Mouse (Mus musculus) ovary, postnatal 14 days (tissue): ENCODE data around the gene Vps53.

Experiments
- DNase-seq: peaks from one replicate; pipeline ENCODE4 v3.0.0; 2022; ENCODE audit warnings: low spot score

Gene Vps53

GRCm38 (mm10) chr11:76167079-76167765, 12.2 kb downstream of the Vps53 start:
- DNase-seq: peak; percentile 76

DNA sequence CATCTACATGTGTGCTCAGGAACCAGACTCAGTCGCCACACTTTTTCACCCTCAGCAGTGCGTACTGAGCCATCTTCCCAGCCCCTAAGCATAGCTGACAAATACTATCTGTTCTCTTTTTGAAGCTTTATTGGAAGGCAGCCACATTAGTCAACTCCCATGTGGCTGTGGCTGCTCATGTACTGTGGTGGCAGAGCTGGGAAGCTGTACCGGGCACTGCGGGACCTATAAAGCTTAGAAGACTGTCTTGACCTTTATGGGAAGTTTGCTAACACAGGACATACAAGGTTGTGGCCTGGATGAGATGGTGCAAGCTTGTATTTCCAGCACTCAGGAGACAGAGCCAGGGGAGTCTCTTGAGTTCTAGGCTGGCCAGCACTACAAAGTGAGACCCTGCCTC, 12.8 kb downstream of the Vps53 start:
- DNase-seq: no peak

GRCm38 (mm10) chr11:76160251-76160650, 19.2 kb downstream of the Vps53 start:
- DNase-seq: no peak

DNA sequence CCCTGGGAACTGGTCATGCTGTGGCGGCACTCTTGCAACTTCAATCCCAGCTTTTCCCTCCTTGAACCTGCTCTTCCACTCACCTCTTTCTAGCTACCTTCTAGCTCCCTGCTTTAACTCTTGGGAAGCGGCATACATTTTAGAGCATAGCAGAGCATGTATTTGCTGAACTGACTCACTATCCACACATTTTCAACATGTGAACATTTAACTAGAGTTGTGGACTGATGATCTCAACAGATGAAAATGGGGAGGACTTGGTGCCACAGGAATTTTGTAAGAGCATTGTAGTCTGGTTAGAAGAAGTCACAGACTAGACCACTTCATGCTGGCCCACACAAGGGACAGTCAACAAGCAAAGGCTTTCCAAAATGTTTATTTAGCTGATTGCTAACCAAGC, 21.1 kb downstream of the Vps53 start:
- DNase-seq: no peak

- no peak for DNase-seq
Observed at GRCm38 (mm10) chr11:76154861-76155260, 24.6 kb downstream of the Vps53 start.

GRCm38 (mm10) chr11:76154200-76154599, 25.2 kb downstream of the Vps53 start:
- DNase-seq: no peak

GRCm38 (mm10) chr11:76153236-76153951, 26.1 kb downstream of the Vps53 start:
- DNase-seq: no peak

DNA sequence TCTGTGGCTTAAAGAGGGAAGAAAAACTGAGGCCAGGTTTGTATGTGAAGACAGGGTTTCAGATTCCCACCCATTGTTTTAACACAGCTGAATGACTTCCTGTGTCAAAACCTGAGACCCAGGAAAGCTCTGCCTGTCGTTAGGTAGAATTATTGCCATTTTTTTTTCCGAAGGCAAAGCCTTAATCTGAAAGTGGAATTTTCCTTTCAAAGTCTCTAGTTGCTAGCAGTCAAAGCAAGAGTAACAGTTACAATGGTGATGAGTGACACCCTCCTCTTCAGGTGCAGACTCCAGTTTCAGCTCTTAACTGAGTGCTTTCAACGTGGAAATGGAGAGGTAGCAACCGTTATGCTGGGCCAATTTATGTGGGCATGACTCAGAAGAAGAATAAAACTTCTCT, 28.5 kb downstream of the Vps53 start:
- no peak for DNase-seq

GRCm38 (mm10) chr11:76148055-76149008, 31.1 kb downstream of the Vps53 start:
- DNase-seq: no peak

- DNase-seq: no peak
Observed at GRCm38 (mm10) chr11:76146187-76147010, 33.0 kb downstream of the Vps53 start.

GRCm38 (mm10) chr11:76145169-76145568, 34.3 kb downstream of the Vps53 start:
- DNase-seq: no peak

GRCm38 (mm10) chr11:76144386-76144785, 35.1 kb downstream of the Vps53 start:
- DNase-seq: no peak

DNA sequence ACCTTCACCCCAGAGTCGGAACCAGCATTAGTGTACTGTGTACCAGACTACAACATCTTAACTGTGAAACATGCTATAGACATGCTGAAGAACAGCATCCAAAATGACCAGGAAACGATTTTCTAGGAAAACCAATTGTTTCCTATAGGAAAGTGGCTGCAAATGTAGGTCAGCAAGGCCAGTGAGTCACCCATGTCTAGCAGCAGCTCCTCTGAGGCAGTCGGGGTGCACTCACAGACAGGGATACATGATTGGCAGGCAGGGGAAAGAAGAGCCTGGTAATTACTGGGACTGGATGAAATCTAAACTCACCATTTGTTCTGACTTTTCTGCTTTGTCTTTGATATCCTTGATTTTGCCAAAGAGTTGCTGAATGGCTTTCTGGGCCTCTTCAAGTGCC, 41.5 kb downstream of the Vps53 start:
- no peak for DNase-seq

DNA sequence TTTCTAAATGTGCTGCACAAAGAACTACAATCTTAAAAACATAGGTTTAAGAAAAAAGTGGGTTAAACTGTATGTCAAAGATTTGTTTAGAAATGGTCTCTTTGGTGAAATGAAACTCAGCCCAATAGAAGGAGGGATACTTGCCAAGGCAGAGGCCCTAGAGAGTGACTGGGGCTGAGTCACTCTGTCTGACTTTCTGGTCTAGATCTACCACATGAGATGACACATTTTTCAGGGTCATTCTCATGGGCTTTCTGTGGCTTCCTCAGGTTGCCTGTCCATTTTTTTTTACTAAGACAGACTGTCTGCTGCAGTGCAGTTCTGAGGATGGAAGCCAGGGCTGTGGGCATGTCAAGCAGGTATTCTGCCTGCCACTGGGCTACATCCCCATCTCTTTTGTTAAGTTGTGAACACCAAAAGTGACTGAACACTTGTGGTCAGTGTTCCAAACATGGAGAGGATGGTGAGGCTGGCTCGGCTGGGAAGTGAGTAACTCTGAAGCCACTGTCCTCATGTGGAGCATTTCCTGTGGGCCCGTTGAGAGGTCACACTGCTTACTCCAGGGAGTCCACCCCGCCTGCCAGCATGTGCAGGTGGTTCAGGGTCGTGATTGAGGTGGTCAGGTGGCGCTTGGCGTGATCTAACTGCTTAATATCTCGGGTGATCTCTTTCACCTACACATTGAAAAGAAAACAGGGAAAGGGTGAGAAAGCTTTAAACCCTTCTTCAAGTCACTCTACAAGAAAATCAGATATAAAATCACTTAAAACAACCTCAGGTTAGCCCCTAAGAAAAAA, 43.6 kb downstream of the Vps53 start:
- DNase-seq: no peak

GRCm38 (mm10) chr11:76130859-76131258, 48.6 kb downstream of the Vps53 start:
- no peak for DNase-seq

- no peak for DNase-seq
Observed at GRCm38 (mm10) chr11:76125386-76125785, 54.1 kb downstream of the Vps53 start.

DNA sequence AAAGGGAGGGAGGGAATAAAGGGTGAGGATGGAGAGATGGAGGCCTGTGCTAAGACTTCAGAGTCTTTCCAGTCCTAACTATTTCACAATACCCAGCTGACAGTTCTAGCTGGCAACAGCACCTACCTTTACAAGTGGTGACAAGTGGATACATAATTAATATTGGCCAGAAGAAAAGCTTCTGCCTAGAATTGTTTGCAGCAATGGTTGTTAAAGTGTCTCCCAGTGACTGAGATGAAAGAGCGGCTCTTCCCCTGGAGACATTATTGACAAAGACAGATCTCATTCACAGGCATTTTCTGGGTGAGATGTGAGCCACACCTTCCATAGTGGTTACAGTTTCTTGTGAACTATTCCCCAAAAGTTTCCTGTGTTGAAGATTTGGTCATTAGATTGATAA, 55.9 kb downstream of the Vps53 start:
- DNase-seq: no peak

DNA sequence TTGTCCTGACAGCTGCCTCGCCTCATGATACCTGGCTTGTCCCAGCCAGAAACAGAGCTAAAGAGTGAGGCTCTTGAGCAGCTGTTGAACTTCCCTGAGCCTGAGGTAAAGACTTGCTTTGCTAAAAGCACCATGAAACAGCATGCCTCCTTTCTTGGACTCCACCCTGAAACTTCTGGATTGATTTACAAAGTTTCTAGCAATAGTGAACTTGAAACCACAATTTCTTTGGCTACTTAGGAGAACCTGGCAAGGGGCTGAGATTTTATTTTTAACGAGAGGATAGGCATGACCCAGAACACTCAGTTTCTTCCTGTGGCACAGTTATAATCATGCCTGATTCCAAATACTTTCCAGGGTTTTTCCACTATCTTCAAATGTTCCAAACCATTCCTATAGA, 56.9 kb downstream of the Vps53 start:
- DNase-seq: no peak

DNA sequence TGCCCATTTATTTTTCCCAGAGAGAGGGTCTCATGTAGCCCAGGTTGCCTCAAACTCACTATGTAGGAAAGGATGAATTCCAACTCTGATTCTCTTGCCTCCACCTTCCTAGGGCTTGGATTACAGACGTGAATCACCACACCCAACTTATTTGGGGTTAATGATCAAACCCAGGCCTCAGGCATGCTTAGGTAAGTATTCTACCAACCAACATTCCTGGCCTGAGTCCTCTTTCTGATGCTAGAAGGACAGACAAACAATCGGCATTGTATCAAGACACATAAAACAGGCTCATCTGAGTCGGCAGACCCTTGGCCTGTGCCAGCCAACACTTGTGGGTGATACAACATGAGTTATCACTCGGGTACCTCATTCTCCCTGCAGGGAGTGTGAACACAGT, 58.4 kb downstream of the Vps53 start:
- DNase-seq: no peak

GRCm38 (mm10) chr11:76120407-76120901, 59.0 kb downstream of the Vps53 start:
- no peak for DNase-seq

DNA sequence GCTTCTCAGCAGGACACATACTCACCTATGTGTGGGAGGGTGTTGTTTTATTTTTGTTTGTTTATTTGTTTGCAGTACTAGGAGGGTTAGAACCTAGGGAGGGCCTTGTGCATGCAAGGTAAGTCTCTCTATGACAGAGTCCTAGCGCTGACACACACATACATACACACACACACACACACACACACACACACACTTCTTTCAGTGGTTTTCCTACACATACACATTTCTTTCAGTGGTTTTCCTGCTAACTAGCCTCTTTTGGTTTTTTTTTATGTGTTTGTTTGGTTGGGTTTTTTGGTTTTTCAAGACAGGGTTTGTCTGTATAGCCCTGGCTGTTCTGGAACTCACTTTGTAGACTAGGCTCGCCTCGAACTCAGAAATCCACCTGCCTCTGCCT, 69.0 kb downstream of the Vps53 start:
- DNase-seq: no peak
